Mouse (Mus musculus) left cerebral cortex, adult 2 months (tissue): Measurements from ENCODE around the gene Sdc3. TPM values are rescaled to one million over a fixed set of nuclear protein-coding genes. Genes with fewer than 3 reads are reported as not detected.

Experiments used
- DNase-seq, 2 experiments: peaks; one replicate each; pipeline ENCODE4 v3.0.0; 2021 to 2022; ENCODE audit warnings: low spot score in 2 of 2, mixed read lengths in 1 of 2; ENCODE audit errors: extremely low spot score in 1 of 2
- H3K27ac ChIP-seq: fragments of 200-600 bp; 2 replicates; pipeline ENCODE4 v1.8.1; 2022
- H3K4me3 ChIP-seq: fragments of 200-600 bp; 2 replicates; pipeline ENCODE4 v1.8.1; 2022
- CTCF ChIP-seq: fragments of 200-600 bp; IDR thresholded peaks from 2 replicates; pipeline ENCODE4 v1.8.1; 2022; ENCODE audit warnings: antibody characterized with exemption, mild to moderate bottlenecking, moderate library complexity
- intact Hi-C: fragments of 180-260 bp; cut with DNase I; formaldehyde crosslinking; loops from one replicate; pipeline ENCODE4 v1.15.1; 2025
- total RNA-seq, 2 experiments: library from RNA; stranded (reverse); gene quantifications; 2 replicates each; pipeline ENCODE4 v1.2.3; 2021

Gene Sdc3
- total RNA-seq, 2 experiments from 2014 or later: 136 to 167 TPM

DNA sequence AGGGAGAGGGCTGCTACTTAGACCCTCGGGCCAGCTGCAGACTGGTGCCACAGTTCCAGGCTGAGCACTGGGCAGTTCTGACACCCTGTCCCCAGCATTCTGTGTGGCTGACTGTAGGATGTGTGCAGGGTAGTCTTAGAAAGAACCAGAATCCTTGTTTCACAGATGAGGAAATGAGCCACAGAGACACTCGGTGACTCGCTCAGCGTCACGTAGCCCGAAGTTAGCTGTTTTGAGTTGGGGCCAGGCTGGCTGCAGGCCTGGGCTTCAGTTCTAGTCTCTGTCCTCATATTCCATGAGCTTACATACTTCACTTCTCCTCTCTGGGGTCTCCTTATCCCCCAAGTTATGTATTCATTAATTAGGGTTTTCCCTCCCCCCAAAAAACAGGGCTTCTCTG is 3.6 kb downstream of the Sdc3 start:
- no peak overlapping the region for H3K27ac ChIP-seq
- intact Hi-C loops: loop anchor here (5.0 kb wide), 1 partner anchor 1046 kb away; the partner anchor contains the start of gene Mecr
- no peak for TF ChIP-seq CTCF

DNA sequence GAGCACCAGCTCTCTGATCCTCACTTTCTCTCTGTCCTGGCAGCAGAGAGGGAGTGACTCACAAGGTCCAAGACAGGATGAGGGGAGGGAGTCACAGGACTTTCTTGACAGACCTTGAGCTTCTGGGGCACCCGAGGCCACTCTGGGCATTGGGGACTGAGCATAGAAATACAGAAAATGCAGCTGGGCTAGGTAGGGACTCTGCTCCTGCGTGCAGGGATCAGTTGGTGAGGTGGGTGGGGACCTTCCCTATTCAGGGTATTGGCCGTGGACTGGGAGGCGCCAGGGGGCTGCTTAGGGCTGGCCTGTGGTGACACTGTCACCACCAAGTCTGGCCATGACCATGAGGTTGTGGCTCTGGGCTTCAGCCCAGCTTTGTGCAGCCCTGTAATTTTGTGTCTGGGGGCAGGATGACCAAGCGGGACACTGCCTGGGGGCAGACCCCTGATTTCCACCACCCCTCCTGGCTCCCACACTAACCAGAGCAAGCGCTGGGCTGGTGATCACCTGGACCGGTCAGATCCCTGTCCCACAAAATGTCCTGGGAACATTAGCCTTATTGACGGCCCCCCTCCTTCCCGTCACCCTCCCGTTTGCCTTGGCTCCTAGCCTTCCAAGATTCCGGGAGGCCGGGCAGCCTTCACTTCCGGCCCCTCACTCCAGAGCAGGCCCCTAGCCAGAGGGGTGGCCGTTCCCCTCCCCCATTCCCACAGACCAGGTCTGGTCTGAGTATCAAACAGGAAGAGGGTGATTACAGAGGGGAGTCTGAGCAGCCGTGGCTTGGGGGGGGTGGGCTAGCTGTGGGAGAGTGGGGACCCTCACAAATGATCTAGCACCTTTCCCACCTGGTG is 5.1 kb downstream of the Sdc3 start:
- no peak for DNase-seq
- Histone ChIP-seq H3K27ac (peak overlapping the region; percentile 44; the same call in 1 of the 2 replicates), H3K4me3 (no peak overlapping the region)
- intact Hi-C loops: loop anchor here (5.0 kb wide), 1 partner anchor 1045 kb away; the partner anchor contains the start of gene Mecr
- no peak for TF ChIP-seq CTCF

More for the DNA sequence above, 3.6 kb downstream of the Sdc3 start:
- no peak overlapping the region for H3K4me3 ChIP-seq
- DNase-seq: no peak

DNA sequence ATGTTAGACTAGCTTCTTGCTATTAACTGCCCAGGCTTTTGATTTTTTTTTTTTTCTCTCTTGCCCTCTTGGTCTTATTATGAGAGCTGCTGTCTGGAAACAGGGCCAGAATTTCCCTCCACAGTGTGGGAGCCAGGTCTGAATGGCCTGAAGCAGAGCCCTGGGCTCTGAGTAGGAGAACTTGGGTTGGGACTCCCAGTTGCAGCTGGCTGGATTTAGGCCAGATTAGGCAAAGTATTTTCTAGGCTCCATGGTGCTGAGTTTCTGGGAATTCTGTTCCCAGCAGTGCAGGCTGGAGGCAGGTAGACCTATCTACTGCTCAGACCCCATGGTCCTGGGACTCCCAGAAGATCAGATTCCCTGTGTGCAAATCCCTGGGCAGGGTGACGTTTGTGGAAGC is 6.1 kb downstream of the Sdc3 start:
- intact Hi-C loops: loop anchor here (5.0 kb wide), 1 partner anchor 1044 kb away; the partner anchor contains the start of gene Mecr
- no peak for DNase-seq
- no peak for TF ChIP-seq CTCF
- Histone ChIP-seq H3K27ac (peak overlapping the region; percentile 19; the same call in 1 of the 2 replicates), H3K4me3 (no peak overlapping the region)

DNA sequence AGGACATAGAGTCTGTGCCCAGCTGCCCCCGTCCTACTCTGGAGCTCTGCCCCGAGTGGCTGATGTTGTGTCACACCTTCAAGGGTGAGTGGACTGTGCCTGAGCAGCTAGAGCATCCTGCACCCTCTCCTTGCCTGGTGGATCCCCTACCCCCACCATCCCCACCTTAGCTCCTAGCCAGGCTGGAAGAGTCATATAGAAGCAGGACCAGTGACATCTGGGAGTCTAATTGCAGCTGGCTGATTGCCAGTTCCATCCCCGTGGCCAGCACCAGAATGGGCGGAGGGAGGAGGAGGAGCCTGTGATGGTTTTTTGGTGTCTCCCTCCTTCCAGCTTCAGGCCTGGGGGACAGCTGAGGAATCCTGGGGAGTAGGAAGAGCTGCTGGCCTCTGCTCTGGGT is 6.8 kb downstream of the Sdc3 start:
- no peak overlapping the region; the same call in 1 of the 2 replicates for H3K27ac ChIP-seq
- TF ChIP-seq CTCF: no peak
- no peak for DNase-seq
- intact Hi-C loops: loop anchor here (5.0 kb wide), 1 partner anchor 1043 kb away; the partner anchor contains the start of gene Mecr
- no peak overlapping the region for H3K4me3 ChIP-seq

DNA sequence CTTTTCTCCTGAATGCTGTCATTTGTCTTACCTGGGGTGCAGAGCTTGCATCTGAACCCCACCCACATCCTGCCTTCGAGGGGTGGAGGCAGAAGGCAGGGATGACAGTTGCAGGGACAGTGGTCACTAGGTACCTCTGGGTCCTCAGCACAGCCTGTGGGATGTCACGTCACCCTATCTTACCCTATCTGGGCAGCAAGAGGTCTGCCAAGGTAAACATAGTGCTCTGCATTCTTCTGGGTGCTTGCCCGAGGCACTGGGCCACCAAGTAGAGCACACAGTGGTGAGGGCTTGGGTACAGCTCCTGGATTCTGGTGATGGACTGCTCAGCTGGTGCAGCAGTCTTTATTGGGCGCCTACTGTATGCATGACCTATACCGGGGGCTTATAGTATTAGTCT is 7.2 kb downstream of the Sdc3 start:
- DNase-seq: no peak
- Histone ChIP-seq H3K4me3 (no peak overlapping the region), H3K27ac (peak overlapping the region; percentile 24)
- intact Hi-C loops: loop anchor here (5.0 kb wide), 1 partner anchor 1043 kb away; the partner anchor contains the start of gene Mecr
- TF ChIP-seq CTCF: no peak

DNA sequence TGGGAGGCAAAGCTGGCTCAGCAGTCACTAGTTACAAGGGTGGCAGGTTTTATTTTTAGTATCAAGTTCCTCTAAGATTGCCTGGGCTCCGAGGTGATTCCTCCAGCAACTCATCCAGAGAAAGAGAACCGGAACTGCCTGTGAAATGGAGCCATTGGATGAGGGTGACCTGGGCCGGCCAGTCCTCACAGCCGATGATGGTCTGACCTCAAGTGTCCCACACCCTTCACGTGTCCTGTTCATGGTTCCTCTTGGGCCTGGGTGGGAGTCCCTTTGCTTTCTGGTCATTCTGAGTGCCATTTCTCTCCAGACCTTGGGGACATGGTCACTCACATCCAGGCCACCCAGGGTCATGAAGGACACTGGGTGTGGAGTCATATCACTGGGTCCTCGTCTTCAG is 7.8 kb downstream of the Sdc3 start:
- TF ChIP-seq CTCF: no peak
- intact Hi-C loops: no loop called here
- Histone ChIP-seq H3K4me3 (no peak overlapping the region), H3K27ac (no peak overlapping the region)
- no peak for DNase-seq

DNA sequence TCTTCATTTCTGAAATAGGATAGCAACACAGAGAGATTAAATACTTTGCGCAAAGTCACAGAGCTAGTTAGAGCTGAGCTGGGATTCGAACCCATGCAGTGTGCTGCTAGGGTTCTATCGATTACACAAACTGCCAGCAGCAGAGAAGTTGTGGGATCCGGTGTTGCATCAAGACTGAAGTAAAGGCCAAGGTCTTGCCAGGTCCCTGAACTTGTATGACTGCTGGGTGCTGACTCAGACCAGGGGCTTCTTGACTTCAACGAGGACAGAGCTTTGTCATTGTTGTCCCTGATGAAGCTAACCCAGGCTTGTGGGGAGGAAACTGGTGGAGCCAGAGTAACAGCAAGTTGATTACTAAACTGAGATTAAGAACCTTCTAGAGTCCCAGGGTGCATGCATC is 8.9 kb downstream of the Sdc3 start:
- Histone ChIP-seq H3K27ac (no peak overlapping the region), H3K4me3 (no peak overlapping the region)
- TF ChIP-seq CTCF: no peak
- DNase-seq: no peak
- intact Hi-C loops: no loop called here

DNA sequence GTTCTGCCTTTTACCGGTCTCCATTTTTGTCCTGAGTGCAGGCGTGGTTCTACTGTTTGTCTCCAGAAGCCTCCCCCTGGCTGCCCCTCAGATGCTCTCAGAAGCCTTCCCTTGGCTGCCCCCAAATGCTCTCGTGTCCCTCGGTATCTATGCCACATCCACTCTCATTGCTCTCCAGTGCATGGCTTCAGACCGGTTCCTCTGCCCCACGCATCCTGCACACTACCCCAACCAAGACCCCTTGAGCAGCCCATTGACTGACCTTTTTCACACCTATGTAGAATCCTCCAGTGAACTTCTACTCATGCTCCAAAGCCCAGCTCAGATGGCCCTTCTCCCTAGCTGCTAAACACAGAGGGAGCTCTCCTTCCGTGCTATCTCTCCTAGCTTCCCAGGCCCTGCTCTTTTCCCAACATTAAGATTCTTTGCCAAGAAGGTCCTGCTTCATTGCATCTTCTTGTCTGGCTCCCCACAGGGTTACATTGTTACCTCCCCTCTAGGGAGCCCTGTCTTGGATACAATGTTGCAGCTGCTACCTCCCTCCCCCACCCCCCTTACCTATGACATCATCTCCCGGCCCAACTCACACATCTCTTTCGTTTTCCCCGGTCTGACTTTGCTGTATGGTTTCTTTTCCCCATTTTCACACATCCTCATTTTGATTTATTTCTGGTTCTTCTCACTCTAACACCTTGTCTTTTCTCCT is 9.4 kb downstream of the Sdc3 start:
- DNase-seq: no peak
- no peak overlapping the region for H3K4me3 ChIP-seq
- intact Hi-C loops: no loop called here

DNA sequence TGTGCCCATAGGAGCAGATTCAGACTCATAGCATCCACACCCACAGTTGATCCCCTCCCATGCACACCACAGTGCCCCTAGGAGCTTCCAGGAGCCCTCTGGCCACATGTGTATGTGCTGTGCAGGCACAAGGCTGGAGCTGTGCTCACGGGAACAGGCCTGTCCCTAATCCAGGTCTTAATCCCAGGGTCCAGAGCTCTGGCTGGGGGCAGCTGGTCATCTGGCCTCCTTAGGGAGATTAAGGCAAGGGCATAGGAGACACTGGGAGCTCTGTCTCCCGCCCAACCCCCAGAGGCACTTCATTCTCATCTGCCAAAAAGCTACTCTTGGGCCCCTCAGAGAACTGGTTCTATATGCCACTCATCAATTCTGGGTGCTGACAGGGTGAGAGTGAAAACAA is 11.3 kb downstream of the Sdc3 start:
- DNase-seq: no peak
- H3K27ac ChIP-seq: no peak overlapping the region
- H3K4me3 ChIP-seq: no peak overlapping the region
- TF ChIP-seq CTCF: no peak
- intact Hi-C loops: no loop called here

More for the DNA sequence above, 9.4 kb downstream of the Sdc3 start:
- no peak for TF ChIP-seq CTCF
- no peak overlapping the region for H3K27ac ChIP-seq

DNA sequence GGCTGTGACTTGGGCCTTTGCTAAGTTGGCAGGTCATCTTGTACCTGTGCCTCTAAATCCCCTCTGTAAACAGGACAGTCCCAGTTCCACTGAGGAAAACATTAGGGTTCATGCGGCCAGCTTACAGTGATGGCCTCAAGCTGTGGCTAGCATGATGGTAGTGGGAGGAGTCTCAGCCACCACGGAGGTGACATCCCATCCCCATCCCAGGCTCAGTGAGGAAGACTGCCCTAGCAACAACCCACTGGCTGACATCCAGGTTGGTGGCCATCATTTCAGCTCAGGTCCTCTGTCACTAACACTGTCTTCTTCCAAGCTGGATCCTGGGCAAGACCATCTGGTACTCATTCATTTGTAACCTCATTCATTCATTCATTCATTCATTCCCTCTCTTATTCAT is 12.0 kb downstream of the Sdc3 start:
- no peak for TF ChIP-seq CTCF
- H3K4me3 ChIP-seq: no peak overlapping the region
- H3K27ac ChIP-seq: peak overlapping the region; percentile 5
- intact Hi-C loops: no loop called here
- DNase-seq: no peak

DNA sequence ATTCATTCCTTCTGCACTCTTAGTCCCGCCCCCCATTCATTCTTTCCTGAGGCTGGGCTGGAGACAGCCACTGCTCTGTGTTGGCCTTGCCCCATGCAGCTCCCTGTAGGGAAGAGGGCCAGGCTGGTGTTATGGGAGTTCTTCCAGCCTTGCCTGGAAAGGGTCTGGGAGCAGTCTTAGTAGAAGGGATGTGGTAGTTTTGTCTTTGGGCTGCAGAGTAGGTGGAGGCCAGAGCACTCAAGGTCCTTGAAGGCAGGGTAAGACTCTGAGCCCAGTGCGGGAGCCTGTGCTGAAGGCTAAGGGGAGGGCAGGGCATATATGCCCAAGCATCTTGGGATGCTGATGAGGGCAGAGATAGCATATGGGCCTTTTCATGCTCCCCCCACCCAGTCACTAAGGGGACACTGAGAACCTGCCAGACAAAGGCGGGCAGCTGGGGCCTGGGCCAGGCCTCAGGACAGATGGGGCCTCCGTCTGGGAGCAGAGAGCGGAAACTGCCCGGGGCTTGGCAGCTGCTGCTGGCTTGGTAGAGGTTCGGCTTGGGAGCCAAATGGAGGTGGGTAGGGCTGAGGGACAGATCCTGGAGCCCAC is 12.5 kb downstream of the Sdc3 start:
- DNase-seq: peak; percentile 54 to 70
- no peak for TF ChIP-seq CTCF

DNA sequence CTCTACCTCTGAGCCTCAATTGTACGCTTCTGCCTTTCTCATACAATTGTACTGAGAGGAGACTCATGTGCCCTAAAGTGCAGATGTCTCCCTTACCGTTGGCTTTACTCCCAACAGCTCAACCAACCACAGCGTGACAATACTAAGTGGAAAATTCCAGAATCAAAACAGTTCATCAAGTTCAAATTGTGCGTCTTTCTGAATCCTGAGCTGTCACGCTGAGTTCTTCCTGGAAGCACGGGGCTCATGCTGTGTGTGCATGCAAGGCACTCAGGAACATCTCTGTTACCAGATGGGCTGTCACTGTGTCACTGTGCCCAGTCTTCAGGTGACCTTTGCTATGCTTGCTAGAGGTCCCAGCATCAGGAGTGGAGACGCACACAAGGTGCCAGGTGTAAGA is 13.4 kb downstream of the Sdc3 start:
- DNase-seq: no peak
- peak overlapping the region; percentile 51 for H3K27ac ChIP-seq
- TF ChIP-seq CTCF: no peak

More for the DNA sequence above, 12.5 kb downstream of the Sdc3 start:
- intact Hi-C loops: no loop called here
- peak overlapping the region; percentile 51 for H3K27ac ChIP-seq
- H3K4me3 ChIP-seq: no peak overlapping the region

More for the DNA sequence above, 13.4 kb downstream of the Sdc3 start:
- no peak overlapping the region for H3K4me3 ChIP-seq
- intact Hi-C loops: no loop called here
